Mouse (Mus musculus): ENCODE measurements around the gene Dlat.

The Dlat gene

DNA sequence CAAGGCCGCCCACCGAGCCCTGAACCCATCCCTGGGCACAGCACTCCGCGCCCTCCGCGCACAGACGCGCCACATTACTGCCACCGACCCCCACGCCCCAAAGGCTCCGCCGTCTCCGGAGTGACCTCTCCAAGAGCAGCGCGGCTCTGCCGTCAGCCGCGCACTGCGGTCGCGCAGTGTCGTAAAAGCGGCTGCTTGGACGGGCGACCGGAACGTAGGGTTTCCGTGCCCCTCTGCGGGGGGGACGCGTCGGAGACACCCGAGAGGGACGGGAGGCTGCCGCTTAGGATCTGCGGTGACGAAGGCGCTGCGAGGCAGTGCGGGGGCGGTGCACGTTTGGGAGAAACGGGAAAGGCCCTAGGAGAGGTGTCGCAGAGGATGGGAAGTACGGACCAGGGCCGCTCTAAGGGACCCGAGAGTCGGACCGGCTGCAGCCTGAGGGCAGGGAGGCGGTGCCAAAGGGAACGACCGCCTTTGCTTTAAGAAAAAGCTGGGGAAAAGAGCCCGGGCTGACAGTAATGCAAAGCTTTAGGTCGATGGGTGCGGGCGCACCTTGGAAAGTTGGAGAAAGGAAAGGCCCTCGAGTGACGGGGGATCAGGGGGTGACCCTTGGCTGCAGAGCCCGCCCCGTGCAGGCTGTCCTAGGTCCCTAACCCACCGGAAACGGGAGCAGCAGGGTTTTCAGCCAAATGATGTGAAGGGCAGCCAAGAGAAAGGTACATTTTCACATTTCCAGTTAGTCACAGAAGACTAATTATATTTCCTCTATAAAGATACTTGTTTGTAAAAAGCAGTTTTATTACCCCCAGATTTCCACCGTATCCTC is at the start of gene Dlat:
Gene Dlat (minus strand): TSS at position 389 of the 826 bp plus-strand sequence.
- DNase-seq (ENCODE audit: low spot score in 2 of 2) = peak; percentile 81 to 87

DNA sequence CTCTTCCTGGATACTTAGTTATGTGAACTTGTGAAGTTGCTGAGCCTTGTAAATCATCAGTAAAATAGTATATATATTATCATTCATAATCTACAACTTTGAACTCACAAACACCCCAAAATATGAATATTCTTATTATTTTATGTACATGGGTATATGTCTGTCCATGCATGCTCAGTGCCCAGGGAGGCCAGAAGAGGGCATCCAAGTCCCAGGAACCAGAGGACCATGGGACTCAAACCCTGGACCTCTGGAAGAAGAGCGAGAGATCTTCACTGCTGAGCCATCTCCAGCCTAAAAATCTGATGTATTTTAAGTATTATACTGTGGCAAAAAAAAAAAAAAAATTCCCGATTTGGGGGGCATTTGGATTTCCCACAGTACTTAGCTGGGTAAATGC is 49.5 kb upstream of the Dlat start:
- DNase-seq (ENCODE audit: low spot score in 2 of 2) = no peak

DNA sequence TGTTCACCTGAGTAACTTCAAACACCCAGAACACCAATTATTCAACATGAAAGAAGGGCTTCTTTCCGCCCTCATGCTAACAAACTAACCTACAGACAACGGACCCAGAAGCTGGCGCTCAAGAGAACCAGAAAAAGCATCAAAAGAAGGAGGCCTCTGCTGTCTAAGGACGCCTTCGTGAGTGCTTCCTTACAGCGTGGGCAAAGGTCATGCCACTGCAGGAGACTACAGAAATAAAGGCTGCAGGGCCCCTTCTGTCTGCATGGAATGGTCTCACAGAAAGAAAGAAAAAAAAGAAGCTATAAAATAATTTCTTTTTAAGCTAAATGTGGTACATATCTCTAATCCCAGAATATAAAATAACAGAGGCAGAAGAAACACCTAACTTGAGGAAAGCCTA is 45.3 kb upstream of the Dlat start:
- DNase-seq (ENCODE audit: low spot score in 2 of 2) = no peak

DNA sequence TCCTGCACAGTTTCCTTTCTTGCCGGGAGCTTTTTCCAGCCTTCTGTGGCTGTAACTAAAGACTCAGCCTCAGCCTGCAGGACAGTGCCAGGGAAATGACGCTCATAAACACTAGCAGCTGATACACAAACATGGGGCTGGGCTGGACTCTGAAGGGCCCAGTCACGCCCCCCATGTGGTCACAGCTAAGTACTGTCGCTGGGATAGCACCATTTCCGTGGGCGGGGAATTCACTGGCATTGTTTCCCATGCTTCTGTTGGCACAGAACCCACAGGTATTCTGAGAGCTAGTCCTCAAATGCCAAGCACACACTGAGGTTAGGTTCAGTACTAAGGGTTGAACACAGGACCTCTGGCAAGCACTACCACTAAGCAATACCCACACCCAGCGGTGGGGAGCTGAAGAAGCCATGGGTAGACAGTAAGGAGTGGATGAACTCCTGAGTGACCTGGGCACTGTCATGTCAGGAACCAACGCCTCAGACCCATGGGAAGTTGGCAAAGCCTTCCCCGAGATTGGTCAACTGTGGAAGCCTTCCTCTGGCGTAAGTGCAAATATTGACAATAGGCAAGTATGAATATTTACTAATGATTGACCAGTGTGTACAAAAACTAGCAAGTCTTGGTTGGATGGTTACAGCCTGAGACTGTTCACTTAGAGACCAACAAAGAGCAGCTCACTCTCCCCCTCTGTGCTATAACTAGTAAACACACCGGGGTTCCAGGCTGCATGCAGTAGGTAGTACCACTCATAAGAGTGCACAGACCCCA is 41.5 kb upstream of the Dlat start:
- no peak for DNase-seq (ENCODE audit: low spot score in 2 of 2)

DNA sequence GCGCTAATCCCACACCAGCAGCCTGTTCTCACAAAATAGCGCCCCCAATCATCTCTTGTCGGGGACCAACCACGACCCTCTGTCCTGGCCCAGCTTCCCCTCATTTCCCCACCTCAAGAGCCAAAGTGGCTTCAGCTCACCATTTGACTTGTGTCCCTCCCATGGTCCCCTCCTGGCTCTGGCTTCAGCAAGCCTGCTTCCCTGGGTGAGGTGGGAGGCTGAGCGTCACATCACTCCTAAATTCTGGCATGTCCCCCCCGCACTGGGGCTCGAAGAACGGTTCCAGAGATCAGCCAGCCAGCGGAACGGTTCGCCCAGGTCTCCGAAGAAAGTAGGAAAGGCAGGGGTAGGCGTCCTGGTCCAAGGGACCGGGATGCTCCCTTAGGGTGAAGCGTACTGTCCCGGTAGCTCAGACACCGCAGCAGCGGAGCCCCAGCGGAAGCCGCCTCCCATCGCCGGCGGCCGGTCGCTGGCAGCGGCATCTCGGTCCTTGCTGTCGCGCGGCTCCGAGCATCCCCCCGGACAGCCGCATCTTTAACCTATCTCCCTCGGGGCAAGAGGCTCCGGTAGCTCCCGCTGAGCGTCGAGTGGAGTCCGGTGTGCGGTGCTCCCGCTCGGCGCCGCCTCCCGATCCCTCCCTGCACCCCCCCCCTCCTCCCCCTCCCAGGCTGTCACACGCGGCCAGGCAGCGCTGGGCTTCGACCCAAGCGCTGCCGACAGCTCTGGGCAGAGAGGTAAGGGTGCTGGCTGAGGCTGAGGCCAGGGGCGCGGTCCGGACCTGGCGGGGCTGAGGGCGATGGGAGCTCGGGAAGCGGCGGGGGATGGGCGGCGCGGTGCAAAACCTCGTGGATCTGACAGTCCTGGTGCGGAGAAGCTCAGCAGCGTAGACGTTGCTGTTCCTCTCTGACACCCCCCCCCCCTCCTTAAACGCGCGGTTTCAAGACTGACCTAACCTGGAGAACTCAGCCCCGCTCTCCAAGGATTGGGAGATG is 39.1 kb upstream of the Dlat start:
- peak in 1 of 2 experiments; percentile 20 for DNase-seq (ENCODE audit: low spot score in 2 of 2)

DNA sequence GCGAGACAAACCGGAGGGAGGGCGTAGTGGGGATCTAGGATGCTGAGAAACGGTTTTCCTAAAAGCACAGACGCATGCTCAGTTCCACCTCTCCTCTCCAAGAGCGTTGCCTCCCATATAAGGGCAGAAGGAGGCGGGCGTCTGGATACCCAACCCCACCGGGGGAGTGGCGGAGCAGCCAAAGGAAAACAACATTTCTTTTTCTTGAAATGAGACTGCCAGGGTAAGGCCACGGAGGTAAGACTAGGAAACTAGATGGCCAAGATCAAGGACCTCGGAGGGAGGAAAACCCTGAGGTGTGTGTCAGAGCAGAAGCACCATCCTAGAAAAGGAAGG is 38.1 kb upstream of the Dlat start:
- DNase-seq (ENCODE audit: low spot score in 2 of 2) = peak in 1 of 2 experiments; percentile 20

DNA sequence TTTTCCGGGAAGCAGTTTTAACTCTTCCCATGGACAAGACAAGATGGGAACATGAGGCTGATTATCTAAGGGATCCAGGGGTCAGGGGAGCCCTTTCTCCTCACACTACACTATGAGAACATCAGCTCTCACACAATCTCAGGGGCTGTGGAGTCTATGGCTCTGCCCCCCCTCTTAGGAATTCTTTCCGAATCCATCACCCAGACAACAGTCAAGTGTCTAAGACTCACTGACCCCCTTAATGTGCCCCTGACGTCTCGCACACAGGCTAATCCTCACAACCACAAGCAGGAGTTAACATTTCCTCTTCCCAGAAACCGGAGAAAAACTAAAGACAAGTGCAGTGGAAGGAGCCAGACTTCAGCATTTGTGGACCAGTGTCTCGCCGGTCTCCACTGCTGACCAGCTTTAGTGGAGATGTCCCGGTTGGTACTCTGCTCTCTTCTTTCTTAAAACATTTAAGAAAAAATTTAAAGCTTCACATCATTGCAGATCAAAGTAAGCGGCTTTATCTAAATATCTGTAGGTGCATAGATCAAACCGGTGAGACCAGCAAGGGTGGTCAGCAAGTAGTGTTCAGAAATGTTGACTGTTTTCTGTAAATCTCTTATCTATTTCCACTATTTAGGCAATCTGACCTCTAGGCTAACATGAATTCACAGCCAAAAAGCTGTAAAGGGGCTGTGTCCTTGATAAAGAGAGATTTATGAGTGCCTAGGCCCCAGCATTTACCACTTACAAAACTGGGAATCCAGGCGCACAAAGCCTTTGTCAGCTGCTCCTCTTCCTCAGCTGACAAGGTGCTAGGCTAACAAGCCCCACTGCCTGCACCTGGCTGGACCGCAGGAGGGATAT is 37.5 kb upstream of the Dlat start:
- DNase-seq (ENCODE audit: low spot score in 2 of 2) = no peak

DNA sequence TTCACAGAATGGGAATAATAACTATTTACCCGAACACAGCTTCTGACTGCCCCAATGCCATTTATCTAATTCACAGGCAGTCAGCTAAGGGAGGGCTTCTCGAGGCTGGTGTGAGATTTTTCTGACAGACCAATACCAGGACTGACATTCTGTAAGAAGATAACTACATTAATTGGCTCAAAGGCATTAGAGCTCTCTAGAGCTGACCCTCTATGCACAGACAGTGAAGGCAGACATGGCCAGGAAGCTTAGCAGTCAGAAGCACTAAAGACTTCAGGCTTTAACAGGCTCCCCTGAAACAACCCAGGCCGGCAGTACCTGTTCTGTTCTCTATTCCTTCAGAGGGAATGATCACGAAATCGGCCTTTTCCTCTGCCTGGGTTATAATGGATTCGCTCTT is 35.6 kb upstream of the Dlat start:
- no peak for DNase-seq (ENCODE audit: low spot score in 2 of 2)

DNA sequence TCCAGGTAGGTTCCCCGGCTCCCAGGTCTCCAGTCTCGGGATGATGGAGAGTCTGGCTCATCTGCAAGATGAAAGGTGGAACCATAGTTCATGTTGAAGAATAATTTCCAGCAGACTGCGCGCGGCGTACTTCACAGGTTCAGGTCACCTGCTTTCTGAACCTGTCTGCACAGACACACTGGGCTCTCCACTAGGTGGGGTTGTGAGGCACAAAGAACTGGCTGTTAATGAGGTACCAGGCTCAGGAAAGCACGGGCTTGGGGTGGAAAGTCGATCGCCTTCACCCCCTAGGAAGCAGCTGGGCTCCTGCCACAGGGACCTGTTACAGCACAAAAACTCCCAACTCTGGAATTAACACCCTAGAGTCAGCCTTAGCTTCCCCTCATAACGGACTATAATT is 34.1 kb upstream of the Dlat start:
- peak in 1 of 2 experiments; percentile 49 for DNase-seq (ENCODE audit: low spot score in 2 of 2)

DNA sequence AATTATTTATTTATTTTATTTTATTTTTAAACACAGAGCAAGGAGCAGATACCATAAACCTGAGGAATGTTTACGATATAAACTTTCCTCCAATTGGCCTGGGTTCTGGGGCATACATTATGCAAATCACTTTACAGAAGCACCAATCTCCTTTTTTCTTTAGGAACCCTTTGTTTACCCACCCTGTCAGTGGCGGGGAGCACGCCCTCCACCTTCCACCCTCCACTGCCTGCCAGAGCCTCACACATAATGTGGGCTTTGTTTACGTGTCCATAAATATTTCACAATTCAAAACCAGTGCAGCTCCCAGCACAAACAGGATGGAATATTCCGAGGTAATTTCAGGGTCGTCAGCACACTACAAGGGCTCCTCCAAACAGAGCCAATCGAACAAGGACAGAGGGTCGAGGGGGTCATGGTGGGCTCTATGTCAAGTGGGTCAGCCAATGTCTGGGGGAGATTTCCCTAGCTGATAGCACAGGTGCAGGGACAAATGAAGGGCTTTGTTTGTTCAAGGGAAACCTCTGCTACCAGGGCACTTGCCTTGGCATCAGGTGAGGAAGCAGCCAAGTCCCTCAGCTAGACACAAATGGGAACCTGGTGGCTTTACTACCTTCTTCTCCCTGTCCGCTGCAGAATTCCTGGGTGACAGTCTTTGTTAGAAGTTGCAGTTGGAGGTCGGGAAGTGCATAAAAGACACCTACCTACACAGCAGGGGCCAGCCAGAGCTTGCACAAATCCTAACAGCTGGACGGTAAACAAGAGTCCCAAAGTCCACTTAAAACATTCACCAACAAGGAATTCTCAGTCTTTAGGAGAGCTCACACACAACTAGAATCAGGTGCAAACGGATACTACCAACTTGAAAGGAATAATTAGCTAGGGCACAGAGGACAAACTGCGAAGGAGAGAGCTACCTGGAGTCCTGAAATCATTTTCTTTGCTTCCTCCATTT is 33.3 kb upstream of the Dlat start:
- DNase-seq (ENCODE audit: low spot score in 2 of 2) = no peak

DNA sequence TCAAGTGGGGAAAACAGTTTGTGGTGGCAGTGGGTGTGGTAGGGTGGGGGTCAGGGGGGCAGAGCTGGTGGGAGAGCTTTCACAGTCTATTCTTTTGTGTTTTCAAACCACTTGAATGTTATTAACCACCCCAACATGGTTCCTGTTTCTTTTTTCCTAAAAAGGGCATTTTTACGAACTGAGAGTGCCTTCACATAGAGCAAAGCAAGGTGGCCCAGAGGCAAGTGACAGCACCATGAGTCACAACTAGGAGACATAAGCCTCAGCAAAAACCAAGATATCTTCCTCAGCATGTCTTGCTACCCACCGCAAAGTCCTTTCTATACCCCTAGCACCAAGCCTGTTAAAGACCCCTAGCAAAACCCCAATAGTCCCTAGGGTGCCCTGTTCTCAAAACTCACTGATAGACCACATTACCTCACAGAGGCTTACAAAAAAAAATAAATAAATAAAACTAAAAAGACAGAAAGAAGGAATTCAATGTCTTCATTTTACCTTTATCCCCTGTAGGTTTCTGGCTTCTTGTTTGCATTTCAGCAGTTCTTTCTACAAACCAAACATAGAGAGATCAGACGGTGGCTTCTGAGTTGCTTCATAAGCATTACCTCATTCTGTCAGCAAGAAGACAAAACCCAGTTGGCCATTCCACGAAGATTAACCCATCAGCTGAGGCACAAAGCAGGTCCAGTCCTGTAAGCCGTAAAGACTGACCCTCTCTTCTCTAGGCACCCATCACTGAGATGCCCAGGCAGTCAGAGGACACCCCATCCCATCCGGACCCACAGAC is 27.5 kb upstream of the Dlat start:
- no peak for DNase-seq (ENCODE audit: low spot score in 2 of 2)

DNA sequence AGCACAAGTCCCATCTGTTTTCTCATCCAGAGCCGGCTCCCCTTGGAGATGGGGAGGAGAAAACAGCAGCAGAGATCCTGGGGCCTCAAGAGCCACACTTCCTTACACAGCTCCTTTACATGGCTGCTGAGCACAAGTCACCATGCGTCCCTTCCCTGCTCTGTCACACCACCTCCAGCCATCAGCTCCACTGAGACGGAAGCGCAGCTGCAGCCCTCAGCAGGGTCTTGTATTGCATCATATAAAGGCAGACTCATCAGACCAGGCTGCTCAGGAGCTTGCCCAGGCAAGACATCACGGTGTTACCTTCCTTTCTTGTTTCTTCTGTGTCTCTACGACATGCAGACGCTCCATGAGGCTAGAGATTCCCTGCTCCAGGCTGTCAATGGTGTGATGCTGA is 22.1 kb upstream of the Dlat start:
- DNase-seq (ENCODE audit: low spot score in 2 of 2) = no peak

DNA sequence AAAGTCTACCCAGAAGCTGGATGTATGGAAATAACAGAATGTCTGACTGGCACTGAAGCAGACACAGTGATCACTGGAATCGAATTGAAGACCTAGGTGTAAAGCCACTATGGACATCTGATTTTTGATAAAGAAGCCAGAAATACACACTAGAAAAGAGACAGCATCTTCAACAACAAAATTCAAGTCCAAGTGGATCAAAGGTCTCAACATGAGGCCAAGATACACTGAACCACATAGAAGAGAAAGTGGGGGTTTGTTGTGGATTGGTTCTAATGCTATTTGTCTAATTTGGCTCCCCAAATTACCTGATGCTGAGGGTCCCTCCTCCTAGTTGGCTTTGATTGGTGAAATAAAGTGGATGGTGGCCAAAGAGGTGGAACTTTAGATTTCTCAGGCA is 19.8 kb upstream of the Dlat start:
- no peak for DNase-seq (ENCODE audit: low spot score in 2 of 2)

DNA sequence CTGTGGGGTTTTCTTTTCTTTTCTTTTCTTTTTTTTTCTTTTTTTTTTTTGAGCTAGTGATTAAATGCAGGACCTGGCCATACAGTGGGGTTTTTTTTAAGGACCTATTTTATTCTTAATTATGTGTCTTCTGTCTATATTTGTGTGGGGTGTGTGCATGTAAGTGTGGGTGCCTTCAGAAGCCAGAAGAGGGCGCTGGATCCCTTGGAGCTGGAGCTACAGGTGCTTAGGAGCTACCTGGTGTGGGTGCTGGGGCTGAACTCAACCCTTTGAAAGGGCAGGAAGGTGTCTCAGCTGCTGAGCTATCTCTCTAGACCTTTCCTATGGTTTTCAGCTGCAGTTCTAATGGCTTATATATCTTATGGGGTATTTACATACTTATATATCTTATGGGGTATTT is 15.2 kb upstream of the Dlat start:
- DNase-seq (ENCODE audit: low spot score in 2 of 2) = no peak

DNA sequence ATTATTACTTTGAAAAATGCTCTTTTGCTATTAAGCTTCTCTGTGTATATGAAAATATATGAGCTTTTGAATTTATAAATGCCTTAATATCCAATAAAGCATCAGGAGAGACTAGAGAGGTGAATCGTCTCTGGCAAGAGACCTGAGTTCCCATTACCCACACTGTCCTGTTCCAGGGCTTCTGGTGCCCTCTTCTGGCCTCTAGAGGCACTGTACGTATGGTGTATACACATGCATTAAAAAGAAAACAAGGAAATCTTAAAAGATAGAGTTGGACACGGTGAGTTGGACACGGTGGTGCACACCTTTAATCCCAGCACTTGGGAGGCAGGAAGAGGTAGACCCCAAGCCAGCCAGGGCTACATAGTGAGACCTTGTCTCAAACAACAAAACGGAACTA is 11.1 kb upstream of the Dlat start:
- DNase-seq (ENCODE audit: low spot score in 2 of 2) = peak; percentile 35 to 80

DNA sequence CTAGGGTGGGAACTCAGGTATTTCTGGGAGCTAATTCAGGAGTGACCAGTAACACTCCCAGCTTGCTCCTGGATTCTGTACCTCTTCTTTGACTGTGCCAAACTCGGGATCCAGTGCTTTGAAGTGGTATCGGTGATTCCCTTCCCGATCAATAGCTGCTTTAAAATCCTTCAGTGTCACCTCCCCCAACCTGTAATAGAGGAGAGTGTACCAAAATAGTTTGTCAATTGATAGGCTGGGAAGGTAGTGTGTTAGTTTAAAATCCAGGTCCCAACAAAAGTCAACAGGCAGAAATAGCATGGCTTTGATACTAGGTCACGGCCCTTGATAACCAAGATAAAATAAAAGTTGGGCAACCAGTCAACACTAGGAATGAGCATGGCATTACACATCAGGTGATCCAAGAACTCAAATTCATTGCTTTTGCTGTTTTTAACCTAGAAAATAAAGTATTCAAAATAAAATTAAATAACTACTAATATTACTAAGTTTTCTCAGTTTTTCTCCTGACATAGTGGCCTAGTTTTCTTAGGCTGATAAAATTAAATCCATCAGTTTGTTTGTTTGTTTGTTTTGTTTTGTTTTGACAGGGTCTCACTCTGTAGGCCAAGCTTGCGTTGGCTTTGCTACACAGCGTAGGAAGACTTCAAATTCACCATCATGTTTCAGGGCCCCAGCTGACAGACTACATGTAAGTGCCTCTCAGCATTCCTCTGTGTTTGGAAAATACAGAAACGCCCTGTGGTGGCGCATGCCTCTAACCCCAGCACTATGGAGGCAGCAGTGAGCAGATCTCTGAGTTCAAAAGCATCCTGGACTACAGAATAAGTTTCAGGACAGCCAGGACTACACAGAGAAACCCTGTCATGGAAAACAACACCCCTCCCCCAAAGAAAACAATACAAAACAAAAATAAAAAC is 8.3 kb upstream of the Dlat start:
- no peak for DNase-seq (ENCODE audit: low spot score in 2 of 2)

DNA sequence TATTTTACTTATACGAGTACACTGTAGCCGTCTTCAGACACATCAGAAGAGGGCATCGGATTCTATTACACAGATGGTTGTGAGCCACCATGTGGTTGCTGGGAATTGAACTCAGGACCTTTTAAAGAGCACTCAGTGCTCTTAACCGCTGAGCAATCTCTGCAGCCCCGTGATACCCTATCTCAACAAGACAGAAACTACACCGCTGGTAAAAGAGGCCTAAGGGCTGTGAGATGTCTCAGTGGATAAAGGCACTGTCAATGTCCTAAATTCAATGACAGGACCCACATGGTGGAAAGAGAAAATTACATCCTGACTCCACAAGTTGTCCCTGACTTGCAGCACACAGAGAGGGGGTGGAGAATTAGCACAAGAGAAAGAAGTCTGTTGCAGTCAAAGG is 6.9 kb upstream of the Dlat start:
- DNase-seq (ENCODE audit: low spot score in 2 of 2) = no peak

DNA sequence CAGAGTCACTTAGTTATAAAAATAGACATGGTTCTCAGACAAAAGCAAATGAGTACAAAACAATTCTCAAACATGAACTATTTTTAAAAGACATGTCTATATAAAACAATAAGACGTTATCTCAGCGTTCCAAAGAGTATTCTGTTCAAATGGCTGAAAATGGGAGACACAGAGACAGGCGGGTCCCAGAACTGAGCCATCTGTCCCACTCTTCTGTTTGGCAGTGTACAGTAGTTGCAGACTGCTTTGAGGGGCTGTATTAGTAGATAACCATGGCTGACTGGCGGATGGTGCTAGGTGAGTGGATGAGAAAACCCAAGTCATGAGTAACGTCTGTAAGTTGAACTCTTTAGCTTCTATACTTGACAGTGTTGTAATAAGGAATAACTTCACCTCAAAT is 5.2 kb upstream of the Dlat start:
- no peak for DNase-seq (ENCODE audit: low spot score in 2 of 2)
